Mouse (Mus musculus) liver, adult 2 months (tissue): ENCODE measurements at regions not wholly inside any gene's neighbourhood (a gene's known extent, or its start where the extent isn't known, plus 50 kb on each side); places are given as distances from the start of the nearest gene placed in this dataset.

Experiments used
- CTCF ChIP-seq: fragments of 200-500 bp; IDR thresholded peaks from 2 replicates; pipeline ENCODE4 v1.5.1; 2011; ENCODE audit warnings: low read depth, low read length, control low read depth
- POLR2A ChIP-seq: fragments of 200-500 bp; IDR thresholded peaks from 2 replicates; pipeline ENCODE4 v1.6.1; 2011; ENCODE audit warnings: low read length, control low read depth; ENCODE audit not compliant: insufficient read depth; ENCODE audit errors: extremely low read depth

- no peak for TF ChIP-seq POLR2A
- no peak for TF ChIP-seq CTCF
Measured at GRCm38 (mm10) chr7:113027125-113027801, 73.5 kb downstream of the Rassf10 start.
